In genomic region chr15:98867321-98867720, GRCm38 (mm10) we compare ENCODE assay signal across 8 mouse cellular contexts. TPM values are rescaled to one million over a fixed set of nuclear protein-coding genes. Genes with fewer than 3 reads are reported as not detected.
DNase-seq lines count a peak whose midpoint lies in the region; ATAC-seq and TF ChIP-seq lines count a peak whose summit lies in the region.

No protein-coding gene starts in this region.

- peak overlapping the region; percentile 3; the same call in 1 of the 2 replicates for H3K4me3 ChIP-seq in G1E (ENCODE audit: low read depth, low read length)
- H3K4me3 ChIP-seq in embryonic fibroblast, embryonic 13.5 days (ENCODE audit: insufficient read depth, low read length) = 0 out of 2 replicates have a peak overlapping the region, but pooled peaks have one; percentile 3
- peak overlapping the region; percentile 31; the same call in 1 of the 2 replicates for H3K4me3 ChIP-seq in left cerebral cortex, adult 2 months
- H3K4me3 ChIP-seq in spleen, adult 2 months (ENCODE audit: extremely low read depth, insufficient read depth, insufficient read length) = no peak overlapping the region

- no peaks in the 10 kb centered on the region; the same call in 1 of the 2 replicates for H3K27me3 ChIP-seq in G1E (ENCODE audit: insufficient read depth, low read length)
- H3K27me3 ChIP-seq in spleen, adult 2 months (ENCODE audit: control insufficient read depth, insufficient read depth, low read length) = no peaks in the 10 kb centered on the region

- DNase-seq in CD4-positive, CD25-positive, alpha-beta regulatory T cell, adult 2 months (ENCODE audit: low read depth, low spot score) = peak; percentile 82
- DNase-seq in G1E (ENCODE audit: low spot score) = peak; percentile 48
- peak in 1 of 2 experiments; percentile 35 for DNase-seq in left cerebral cortex, adult 2 months (ENCODE audit: extremely low spot score in 1 of 2, low spot score in 2 of 2)
- peak; percentile 67 to 75 for DNase-seq in lung, postnatal 4 days
- peak; percentile 64 to 76 for DNase-seq in spleen, adult 2 months (ENCODE audit: low read depth in 1 of 2, low spot score in 2 of 2)
- DNase-seq in ovary, postnatal 10 days (ENCODE audit: low spot score) = no peak

- no peak overlapping the region for H3K27ac ChIP-seq in embryonic fibroblast, embryonic 13.5 days (ENCODE audit: insufficient read depth, low read length)
- no peak overlapping the region for H3K27ac ChIP-seq in left cerebral cortex, adult 2 months
- peak overlapping the region; percentile 31; the same call in 1 of the 2 replicates for H3K27ac ChIP-seq in spleen, adult 2 months (ENCODE audit: insufficient read depth, low read length)

- TF ChIP-seq POLR2A in embryonic fibroblast, embryonic 13.5 days (IDR thresholded peaks at IDR 0.05; ENCODE audit: low read depth, low read length) = no peak
- no peak for TF ChIP-seq POLR2A in spleen, adult 2 months (IDR thresholded peaks at IDR 0.05; ENCODE audit: low read depth, low read length)

- no peaks in the 10 kb centered on the region for H3K9me3 ChIP-seq in G1E (replicated peaks)

- no peak for TF ChIP-seq CTCF in G1E (IDR thresholded peaks at IDR 0.05; ENCODE audit: low read depth, low read length)
- no peak for TF ChIP-seq CTCF in embryonic fibroblast, embryonic 13.5 days (IDR thresholded peaks at IDR 0.05; ENCODE audit: borderline replicate concordance, insufficient read depth, low read length)
- no peak for TF ChIP-seq CTCF in left cerebral cortex, adult 2 months (IDR thresholded peaks at IDR 0.05)
- TF ChIP-seq CTCF in spleen, adult 2 months (IDR thresholded peaks at IDR 0.05; ENCODE audit: extremely low read depth, insufficient read depth, insufficient read length, insufficient replicate concordance) = no peak

- H3K36me3 ChIP-seq in G1E (replicated peaks) = peaks cover 76% of the 10 kb centered on the region
- peaks cover 31% of the 10 kb centered on the region for H3K36me3 ChIP-seq in spleen, adult 2 months (ENCODE audit: control insufficient read depth, insufficient read depth, low read length)

- ATAC-seq in G1E (ENCODE audit: extremely low read depth, insufficient number of reproducible peaks, low FRiP score, poor library complexity, severe bottlenecking) = peak; percentile 36; the same call in 1 of the 2 replicates
- ATAC-seq in hematopoietic stem cell, adult 5-6 weeks (replicated peaks in 1 of 2; ENCODE audit: insufficient read depth in 1 of 2, low FRiP score in 2 of 2, low TSS enrichment in 1 of 2, low read depth in 1 of 2, poor library complexity in 2 of 2, severe bottlenecking in 2 of 2) = peak; percentile 72 to 77

- peaks cover 54% of the 10 kb centered on the region for H3K4me1 ChIP-seq in G1E (ENCODE audit: insufficient read depth, low read depth, low read length)
- H3K4me1 ChIP-seq in embryonic fibroblast, embryonic 13.5 days (ENCODE audit: control insufficient read depth, insufficient read depth, low read length) = peaks cover 6% of the 10 kb centered on the region; the same call in 1 of the 2 replicates
- H3K4me1 ChIP-seq in spleen, adult 2 months (ENCODE audit: control insufficient read depth, insufficient read depth, insufficient read length) = peaks cover 21% of the 10 kb centered on the region

- intact Hi-C loops in left cerebral cortex, adult 2 months (cut with DNase I) = loop anchor here (5.0 kb wide), 1 partner anchor 35 kb away; the partner anchor contains the start of gene Prkag1

- WGBS in spleen, adult 2 months = 3% methylated on average over 6 of the region's 6 CpGs

RNA-seq across cellular contexts. Expression of gene Kmt2d, which starts 3.7 kb away (rescaled TPM):
- 141 and 150 TPM in 2 replicates for total RNA-seq in G1E (2014; fragmentation: Nextera tagmentation)
- 22.1 and 27.0 TPM in 2 replicates for total RNA-seq in G1E (2017)
- 42.8 and 57.8 TPM in 2 replicates for polyA plus RNA-seq in G1E (2012)
- 28.0 and 31.5 TPM in 2 replicates for polyA plus RNA-seq in embryonic fibroblast, embryonic 13.5 days (2011; ENCODE audit: insufficient read length, low read depth, missing spikeins)
- total RNA-seq in hematopoietic stem cell, adult 5-6 weeks (2017) = 33.0 and 45.0 TPM in 2 replicates
- total RNA-seq in left cerebral cortex, adult 2 months (2021) = 100 to 1,000 TPM; 100 to 101 TPM
- polyA plus RNA-seq in spleen, adult 2 months (2012; rRNA removed) = 55.6 and 58.7 TPM in 2 replicates

RNA-seq across cellular contexts. Expression of gene Rhebl1, which starts 27.0 kb away (rescaled TPM):
- total RNA-seq in G1E (2014; fragmentation: Nextera tagmentation) (5.2 and 8.4 TPM in 2 replicates), G1E (2017) (7.8 and 8.0 TPM in 2 replicates)
- polyA plus RNA-seq in G1E (2012) = 2.7 and 2.9 TPM in 2 replicates
- 6.0 and 7.8 TPM in 2 replicates for polyA plus RNA-seq in embryonic fibroblast, embryonic 13.5 days (2011; ENCODE audit: insufficient read length, low read depth, missing spikeins)
- 6.2 and 14.7 TPM in 2 replicates for total RNA-seq in hematopoietic stem cell, adult 5-6 weeks (2017)
- 10 to 100 TPM; 11.8 to 12.1 TPM for total RNA-seq in left cerebral cortex, adult 2 months (2021)
- polyA plus RNA-seq in spleen, adult 2 months (2012; rRNA removed) = 5.4 and 6.0 TPM in 2 replicates

RNA-seq across cellular contexts. Expression of gene Dhh, which starts 31.0 kb away (rescaled TPM):
- total RNA-seq in G1E (2014; fragmentation: Nextera tagmentation) (not detected in 2 replicates), G1E (2017) (0.05 and 0.06 TPM in 2 replicates)
- polyA plus RNA-seq in G1E (2012) = not detected in 2 replicates
- 0.14 and 0.27 TPM in 2 replicates for polyA plus RNA-seq in embryonic fibroblast, embryonic 13.5 days (2011; ENCODE audit: insufficient read length, low read depth, missing spikeins)
- total RNA-seq in hematopoietic stem cell, adult 5-6 weeks (2017) = 0.13 TPM in 1 of 2 replicates, not detected in the other
- total RNA-seq in left cerebral cortex, adult 2 months (2021) = under 1 TPM in 1 of 2 experiments, not detected in 1; 0.28 TPM
- polyA plus RNA-seq in spleen, adult 2 months (2012; rRNA removed) = 1.6 and 2.3 TPM in 2 replicates

RNA-seq across cellular contexts. Expression of gene Prkag1, which starts 36.0 kb away (rescaled TPM):
- total RNA-seq in G1E (2014; fragmentation: Nextera tagmentation) (62.8 and 72.4 TPM in 2 replicates), G1E (2017) (114 and 150 TPM in 2 replicates)
- 106 and 142 TPM in 2 replicates for polyA plus RNA-seq in G1E (2012)
- polyA plus RNA-seq in embryonic fibroblast, embryonic 13.5 days (2011; ENCODE audit: insufficient read length, low read depth, missing spikeins) = 94.2 and 101 TPM in 2 replicates
- total RNA-seq in hematopoietic stem cell, adult 5-6 weeks (2017) = 70.7 and 115 TPM in 2 replicates
- 10 to 100 TPM; 46.1 to 52.3 TPM for total RNA-seq in left cerebral cortex, adult 2 months (2021)
- 42.2 and 45.1 TPM in 2 replicates for polyA plus RNA-seq in spleen, adult 2 months (2012; rRNA removed)

RNA-seq across cellular contexts. Expression of gene Lmbr1l, which starts 50.7 kb away (rescaled TPM):
- total RNA-seq in G1E (2014; fragmentation: Nextera tagmentation) (10.9 and 17.1 TPM in 2 replicates), G1E (2017) (4.5 and 7.4 TPM in 2 replicates)
- polyA plus RNA-seq in G1E (2012) = 9.6 and 9.7 TPM in 2 replicates
- 11.3 and 14.7 TPM in 2 replicates for polyA plus RNA-seq in embryonic fibroblast, embryonic 13.5 days (2011; ENCODE audit: insufficient read length, low read depth, missing spikeins)
- 8.7 and 21.2 TPM in 2 replicates for total RNA-seq in hematopoietic stem cell, adult 5-6 weeks (2017)
- 10 to 100 TPM; 17.8 to 19.1 TPM for total RNA-seq in left cerebral cortex, adult 2 months (2021)
- 112 and 191 TPM in 2 replicates for polyA plus RNA-seq in spleen, adult 2 months (2012; rRNA removed)
